Mouse (Mus musculus) G1E (cell line): ENCODE measurements at regions not wholly inside any gene's neighbourhood (a gene's known extent, or its start where the extent isn't known, plus 50 kb on each side); places are given as distances from the start of the nearest gene placed in this dataset.

Experiments used
- CTCF ChIP-seq: IDR thresholded peaks from 2 replicates; pipeline ENCODE4 v1.5.1; 2012; ENCODE audit warnings: low read depth, low read length, inconsistent platforms, mixed read lengths
- GATA1 ChIP-seq: IDR thresholded peaks from 2 replicates; pipeline ENCODE4 v1.6.1; 2012; ENCODE audit warnings: borderline replicate concordance, low read length, inconsistent platforms, mixed read lengths
- GATA2 ChIP-seq: IDR thresholded peaks from 2 replicates; pipeline ENCODE4 v1.6.1; 2012; ENCODE audit warnings: low read depth, low read length, inconsistent platforms, borderline replicate concordance
- POLR2AphosphoS5 ChIP-seq: IDR thresholded peaks from 2 replicates; pipeline ENCODE4 v1.6.1; 2012; ENCODE audit warnings: low read depth, low read length, inconsistent platforms; ENCODE audit not compliant: insufficient replicate concordance
- TAL1 ChIP-seq: conservative IDR thresholded peaks from 2 replicates; pipeline ENCODE4 v1.6.1; 2012; ENCODE audit warnings: low read depth, low read length, inconsistent platforms, mixed read lengths

DNA sequence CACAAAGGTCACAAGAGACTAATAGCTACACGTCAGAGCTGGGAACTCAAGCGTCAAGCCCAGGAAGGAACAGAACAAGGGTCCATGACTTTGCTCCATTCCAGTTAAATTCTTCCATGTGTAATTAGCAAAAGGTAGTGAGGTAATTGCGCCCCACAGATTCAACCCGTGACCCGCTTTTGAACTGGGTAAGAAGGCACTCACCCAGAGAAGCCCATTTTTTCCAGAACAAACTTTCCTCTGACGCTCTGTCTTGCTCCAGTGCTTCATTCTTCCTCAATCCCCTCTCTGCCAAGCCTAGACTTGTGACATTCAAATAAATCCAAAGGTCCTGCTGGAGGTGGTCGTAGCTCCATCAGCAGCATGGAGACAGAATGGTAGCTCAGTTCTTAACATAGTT, 110.2 kb upstream of the Ccdc122 start:
- no peak for TF ChIP-seq CTCF
- no peak for TF ChIP-seq GATA1
- TF ChIP-seq POLR2AphosphoS5 = no peak
- no peak for TF ChIP-seq GATA2
- TF ChIP-seq TAL1 = no peak
